Mouse (Mus musculus) neural tube, embryonic 14.5 days (tissue): ENCODE results near the gene Marveld3. TPM values are rescaled to one million over a fixed set of nuclear protein-coding genes. Genes with fewer than 3 reads are reported as not detected.

Experiments
- ATAC-seq: fragments of 200-750 bp; cut with Nextera tagmentation; 2 replicates; pipeline ENCODE4 v1.8.0; 2017; ENCODE audit warnings: low read depth, mild to moderate bottlenecking, moderate TSS enrichment, moderate library complexity
- H3K27ac ChIP-seq: fragments of 300-500 bp; sonication (generic); 2 replicates; pipeline ENCODE4 v1.5.1; 2014; ENCODE audit warnings: low read depth, mild to moderate bottlenecking, control low read depth, low read length, moderate library complexity, mixed read lengths
- H3K27me3 ChIP-seq: fragments of 300-500 bp; sonication (generic); 2 replicates; pipeline ENCODE4 v1.6.1; 2014; ENCODE audit warnings: low read length; ENCODE audit not compliant: control insufficient read depth, insufficient read depth
- H3K36me3 ChIP-seq: fragments of 300-500 bp; sonication (generic); 2 replicates; pipeline ENCODE4 v1.6.1; 2014; ENCODE audit warnings: low read length, mixed read lengths; ENCODE audit not compliant: control insufficient read depth, insufficient read depth
- H3K4me1 ChIP-seq: fragments of 300-500 bp; sonication (generic); 2 replicates; pipeline ENCODE4 v1.6.1; 2014; ENCODE audit warnings: low read length; ENCODE audit not compliant: control insufficient read depth, insufficient read depth
- H3K4me2 ChIP-seq: fragments of 300-500 bp; sonication (generic); 2 replicates; pipeline ENCODE4 v1.6.1; 2014; ENCODE audit warnings: mild to moderate bottlenecking, low read depth, low read length, control low read depth
- H3K4me3 ChIP-seq: fragments of 300-500 bp; sonication (generic); 2 replicates; pipeline ENCODE4 v1.5.1; 2014; ENCODE audit warnings: low read depth, low read length, control low read depth, mixed read lengths
- H3K9ac ChIP-seq: fragments of 300-500 bp; sonication (generic); replicated peaks from 2 replicates; pipeline ENCODE4 v1.6.1; 2014; ENCODE audit warnings: low read depth, mild to moderate bottlenecking, control low read depth, low read length, mixed read lengths
- H3K9me3 ChIP-seq: fragments of 300-500 bp; sonication (generic); 2 replicates; pipeline ENCODE4 v1.6.1; 2016; ENCODE audit warnings: low read length; ENCODE audit not compliant: control insufficient read depth
- WGBS: fragments of 180-500 bp; shearing (Covaris S2); extraction: QIAGEN DNeasy Blood & Tissue Kit; methylation state at CpG from one replicate; pipeline ENCODE4 v1.1.7; 2014; 5-methylcytosine and 5-hydroxymethylcytosine counted together
- polyA plus RNA-seq: library from polyadenylated mRNA; unstranded; fragments of >200 nt; fragmentation: Nextera tagmentation; extraction: Ambion mirVana; gene quantifications from 2 replicates; pipeline ENCODE4 v1.2.1, GENCODE M21; 2014

Marveld3 gene
- polyA plus RNA-seq, 1 experiment from 2014 or later = 1.0 TPM

- Histone ChIP-seq H3K4me2 (no peak overlapping the region), H3K27ac (no peak overlapping the region), H3K9me3 (no peaks in the 10 kb centered on the region), H3K36me3 (no peaks in the 10 kb centered on the region), H3K27me3 (no peaks in the 10 kb centered on the region), H3K4me1 (no peaks in the 10 kb centered on the region; the same call in 1 of the 2 replicates), H3K4me3 (no peak overlapping the region), H3K9ac (no peak overlapping the region)
- 76% methylated on average over 15 of the region's 15 CpGs for whole genome bisulfite sequencing
- no peak for ATAC-seq
These were observed 20.5 kb upstream of the Marveld3 start for GRCm38 (mm10) chr8:109982386-109983105.

- 86% methylated on average over 6 of the region's 6 CpGs for WGBS
- Histone ChIP-seq H3K4me1 (no peaks in the 10 kb centered on the region; the same call in 1 of the 2 replicates), H3K27ac (no peak overlapping the region), H3K4me2 (no peak overlapping the region), H3K36me3 (no peaks in the 10 kb centered on the region), H3K9ac (no peak overlapping the region), H3K4me3 (no peak overlapping the region), H3K27me3 (no peaks in the 10 kb centered on the region), H3K9me3 (no peaks in the 10 kb centered on the region)
- no peak for ATAC-seq
These were observed 17.3 kb upstream of the Marveld3 start for GRCm38 (mm10) chr8:109979339-109979738.

GRCm38 (mm10) chr8:109972901-109973300, 10.9 kb upstream of the Marveld3 start:
- Histone ChIP-seq H3K9ac (no peak overlapping the region), H3K9me3 (no peaks in the 10 kb centered on the region), H3K36me3 (no peaks in the 10 kb centered on the region), H3K27me3 (no peaks in the 10 kb centered on the region), H3K4me3 (no peak overlapping the region), H3K4me1 (no peaks in the 10 kb centered on the region), H3K4me2 (no peak overlapping the region), H3K27ac (no peak overlapping the region)
- ATAC-seq = no peak
- WGBS = 88% methylated on average over 4 of the region's 4 CpGs

- no peak; the same call in 1 of the 2 replicates for ATAC-seq
- WGBS = 11% methylated on average over 9 of the region's 9 CpGs
- Histone ChIP-seq H3K4me2 (no peak overlapping the region), H3K4me3 (no peak overlapping the region), H3K27me3 (no peaks in the 10 kb centered on the region), H3K4me1 (no peaks in the 10 kb centered on the region), H3K9ac (no peak overlapping the region), H3K27ac (no peak overlapping the region), H3K9me3 (no peaks in the 10 kb centered on the region), H3K36me3 (no peaks in the 10 kb centered on the region)
These were observed 8.3 kb upstream of the Marveld3 start for GRCm38 (mm10) chr8:109970323-109970722.

- 60% methylated on average over 10 of the region's 10 CpGs for WGBS
- Histone ChIP-seq H3K27me3 (no peaks in the 10 kb centered on the region), H3K36me3 (no peaks in the 10 kb centered on the region), H3K4me2 (no peak overlapping the region), H3K4me1 (no peaks in the 10 kb centered on the region), H3K9me3 (no peaks in the 10 kb centered on the region), H3K4me3 (no peak overlapping the region), H3K9ac (no peak overlapping the region), H3K27ac (no peak overlapping the region)
- ATAC-seq = no peak
These were observed 6.8 kb upstream of the Marveld3 start for GRCm38 (mm10) chr8:109968837-109969236.

GRCm38 (mm10) chr8:109964106-109964505, 2.1 kb upstream of the Marveld3 start:
- H3K4me3 ChIP-seq = no peak overlapping the region
- H3K4me1 ChIP-seq = peaks cover 5% of the 10 kb centered on the region; the same call in 1 of the 2 replicates
- H3K9me3 ChIP-seq = no peaks in the 10 kb centered on the region
- H3K4me2 ChIP-seq = no peak overlapping the region
- no peaks in the 10 kb centered on the region for H3K36me3 ChIP-seq
- ATAC-seq = no peak
- peaks cover 11% of the 10 kb centered on the region for H3K27me3 ChIP-seq
- H3K27ac ChIP-seq = no peak overlapping the region
- WGBS = 66% methylated on average over 4 of the region's 4 CpGs
- no peak overlapping the region for H3K9ac ChIP-seq

GRCm38 (mm10) chr8:109963421-109963820, 1.4 kb upstream of the Marveld3 start:
- no peak for ATAC-seq
- no peaks in the 10 kb centered on the region for H3K36me3 ChIP-seq
- WGBS = 75% methylated on average over 13 of the region's 13 CpGs
- H3K27ac ChIP-seq = no peak overlapping the region
- no peak overlapping the region for H3K9ac ChIP-seq
- H3K27me3 ChIP-seq = peaks cover 11% of the 10 kb centered on the region
- H3K9me3 ChIP-seq = no peaks in the 10 kb centered on the region
- H3K4me1 ChIP-seq = peaks cover 5% of the 10 kb centered on the region; the same call in 1 of the 2 replicates
- H3K4me3 ChIP-seq = no peak overlapping the region
- H3K4me2 ChIP-seq = no peak overlapping the region

GRCm38 (mm10) chr8:109962896-109963295, 893 bp upstream of the Marveld3 start:
- H3K9me3 ChIP-seq = no peaks in the 10 kb centered on the region
- ATAC-seq = no peak
- H3K4me1 ChIP-seq = peaks cover 5% of the 10 kb centered on the region; the same call in 1 of the 2 replicates
- H3K27ac ChIP-seq = no peak overlapping the region
- 83% methylated on average over 9 of the region's 9 CpGs for WGBS
- H3K27me3 ChIP-seq = peaks cover 11% of the 10 kb centered on the region
- no peaks in the 10 kb centered on the region for H3K36me3 ChIP-seq
- no peak overlapping the region for H3K4me2 ChIP-seq
- H3K4me3 ChIP-seq = no peak overlapping the region
- H3K9ac ChIP-seq = no peak overlapping the region

- Histone ChIP-seq H3K27me3 (peaks cover 11% of the 10 kb centered on the region), H3K4me1 (peaks cover 13% of the 10 kb centered on the region), H3K36me3 (no peaks in the 10 kb centered on the region), H3K27ac (no peak overlapping the region), H3K4me2 (no peak overlapping the region), H3K9me3 (no peaks in the 10 kb centered on the region), H3K4me3 (no peak overlapping the region), H3K9ac (no peak overlapping the region)
- 64% methylated on average over 4 of the region's 4 CpGs for WGBS
- ATAC-seq = no peak
These were observed 2.9 kb downstream of the Marveld3 start for GRCm38 (mm10) chr8:109959112-109959511.
